Mouse (Mus musculus): ENCODE measurements at regions not wholly inside any gene's neighbourhood (a gene's known extent, or its start where the extent isn't known, plus 50 kb on each side); places are given as distances from the start of the nearest gene placed in this dataset.
A peak's percentile ranks its signal among the peaks of the same experiment; 100 is the strongest.

- DNase-seq (ENCODE audit: low read depth, low spot score) = no peak
Observed at GRCm38 (mm10) chr2:74463407-74463806, 115.8 kb downstream of the Lnpk start.

DNA sequence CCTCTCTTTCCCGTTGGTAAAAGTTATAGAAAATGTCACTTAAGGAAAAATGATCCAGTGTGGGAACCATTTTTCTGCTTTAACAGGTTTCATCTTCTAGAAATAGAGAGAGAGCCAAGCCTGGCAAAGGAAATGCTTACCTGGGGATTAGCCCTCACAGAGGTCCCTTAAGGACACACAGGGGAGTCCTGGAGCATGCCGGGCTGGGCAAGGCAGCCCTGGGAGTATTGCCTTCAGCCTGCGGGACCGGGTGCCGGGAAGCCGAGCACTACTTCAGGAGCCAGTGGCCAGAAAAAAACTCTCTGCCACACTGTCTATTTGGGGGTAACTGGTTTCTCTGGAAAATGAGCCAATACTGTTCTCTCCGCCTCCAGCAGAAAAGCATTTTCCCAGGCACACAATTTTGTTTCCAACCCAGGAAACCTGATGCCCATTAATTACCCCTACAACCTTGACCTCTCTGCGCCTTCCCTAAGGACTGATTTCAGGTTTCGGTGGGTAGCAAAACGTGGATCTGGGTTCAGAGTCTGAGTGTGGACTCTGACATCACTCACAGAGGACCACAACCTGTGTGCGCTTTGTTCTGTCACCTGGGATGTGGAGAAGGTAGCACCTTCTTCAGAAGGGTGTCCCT, 117.9 kb downstream of the Lnpk start:
- DNase-seq (ENCODE audit: low read depth, low spot score) = peak; percentile 36

DNA sequence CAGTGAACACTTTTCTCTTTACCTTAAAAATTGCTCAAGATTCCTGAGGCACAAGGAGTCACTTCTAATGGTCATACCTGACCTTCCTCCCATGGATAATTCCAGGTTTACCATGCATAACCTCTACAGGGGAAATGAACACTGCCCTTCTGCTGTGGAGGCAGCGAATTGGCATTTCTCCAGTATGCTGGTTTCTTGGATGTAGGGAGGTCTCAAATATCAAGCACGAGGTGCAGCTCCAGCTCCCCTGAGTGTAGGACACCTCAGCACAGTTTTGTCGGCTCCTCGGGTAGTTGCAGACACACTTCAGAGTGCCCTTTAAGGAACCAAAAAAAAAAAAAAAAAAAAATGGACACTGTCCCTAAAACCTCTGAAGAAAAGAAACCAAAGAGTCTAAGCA, 124.8 kb downstream of the Lnpk start:
- DNase-seq (ENCODE audit: low read depth, low spot score) = no peak

DNA sequence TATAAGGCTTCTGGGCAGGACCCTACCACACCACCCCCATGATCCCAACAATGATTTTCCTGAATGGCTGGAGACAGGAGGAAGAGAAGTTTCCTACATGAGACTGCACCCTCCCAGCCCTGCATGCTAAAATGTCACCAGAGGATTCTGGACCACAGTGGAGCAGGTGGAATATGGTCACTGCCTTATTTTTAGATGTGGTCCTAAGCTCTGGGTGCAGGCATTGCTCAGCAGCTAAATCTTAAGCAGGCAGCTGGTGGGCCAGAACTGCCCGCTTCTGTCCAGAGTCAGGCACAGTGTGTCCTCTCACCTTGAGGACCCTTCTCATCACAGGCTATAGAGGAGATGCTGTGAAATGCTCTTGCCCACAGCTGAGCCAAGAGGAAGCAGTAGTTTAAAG, 126.6 kb downstream of the Lnpk start:
- no peak for DNase-seq (ENCODE audit: low read depth, low spot score)

DNA sequence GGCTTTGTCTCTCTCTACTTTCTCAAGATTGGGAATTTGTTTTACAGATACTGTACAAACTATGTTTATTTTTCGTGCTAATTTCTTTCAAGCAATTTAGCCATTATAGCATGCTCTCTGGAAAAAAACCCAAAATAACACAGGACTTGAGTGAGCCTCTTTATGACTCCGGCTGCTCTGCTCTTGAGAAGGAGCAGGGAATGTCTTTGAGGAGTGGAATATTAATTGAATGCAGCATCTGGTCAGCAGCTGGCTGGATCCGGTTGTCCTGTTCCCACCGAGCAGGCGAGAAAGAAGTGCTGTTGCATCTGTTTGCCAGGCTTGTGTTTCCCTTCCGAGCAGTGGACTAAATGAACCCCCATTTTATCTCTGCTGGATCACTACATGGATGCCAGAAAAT, 127.7 kb downstream of the Lnpk start:
- peak; percentile 75 for DNase-seq (ENCODE audit: low read depth, low spot score)

GRCm38 (mm10) chr2:74451038-74451437, 128.2 kb downstream of the Lnpk start:
- no peak for DNase-seq (ENCODE audit: low read depth, low spot score)

DNA sequence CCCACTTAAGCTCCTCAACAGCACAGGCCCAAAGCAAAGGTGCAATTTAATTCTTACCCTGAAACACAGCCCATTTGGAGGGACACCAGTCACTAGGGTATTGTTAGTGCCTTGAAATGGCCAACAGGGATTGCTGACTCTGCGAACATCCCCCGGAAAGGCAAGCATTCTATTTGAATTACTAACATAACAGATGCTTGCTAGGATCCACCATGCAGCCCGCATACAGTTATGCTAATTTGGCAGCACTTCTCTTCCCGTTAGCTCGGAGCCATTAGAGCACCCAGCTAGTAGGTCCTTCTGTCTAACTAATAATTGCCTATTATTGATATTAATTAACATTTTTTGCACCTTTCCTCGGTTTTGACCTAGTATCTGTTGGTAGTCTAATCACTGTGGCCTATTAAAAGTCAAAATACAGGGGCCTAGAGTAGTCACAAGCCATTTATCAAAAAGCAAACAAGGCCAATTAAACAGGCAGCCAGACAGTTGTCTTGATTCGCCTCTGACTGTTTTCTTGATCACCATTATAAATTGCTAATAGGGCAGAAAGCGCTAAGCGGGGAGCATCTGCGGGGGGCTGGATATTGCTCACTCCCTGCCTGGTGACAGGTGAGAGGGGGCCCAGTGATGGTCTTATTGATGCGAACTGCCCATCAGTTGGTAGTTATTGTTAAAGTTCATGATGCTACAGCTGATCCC, 129.0 kb downstream of the Lnpk start:
- no peak for DNase-seq (ENCODE audit: low read depth, low spot score)

DNA sequence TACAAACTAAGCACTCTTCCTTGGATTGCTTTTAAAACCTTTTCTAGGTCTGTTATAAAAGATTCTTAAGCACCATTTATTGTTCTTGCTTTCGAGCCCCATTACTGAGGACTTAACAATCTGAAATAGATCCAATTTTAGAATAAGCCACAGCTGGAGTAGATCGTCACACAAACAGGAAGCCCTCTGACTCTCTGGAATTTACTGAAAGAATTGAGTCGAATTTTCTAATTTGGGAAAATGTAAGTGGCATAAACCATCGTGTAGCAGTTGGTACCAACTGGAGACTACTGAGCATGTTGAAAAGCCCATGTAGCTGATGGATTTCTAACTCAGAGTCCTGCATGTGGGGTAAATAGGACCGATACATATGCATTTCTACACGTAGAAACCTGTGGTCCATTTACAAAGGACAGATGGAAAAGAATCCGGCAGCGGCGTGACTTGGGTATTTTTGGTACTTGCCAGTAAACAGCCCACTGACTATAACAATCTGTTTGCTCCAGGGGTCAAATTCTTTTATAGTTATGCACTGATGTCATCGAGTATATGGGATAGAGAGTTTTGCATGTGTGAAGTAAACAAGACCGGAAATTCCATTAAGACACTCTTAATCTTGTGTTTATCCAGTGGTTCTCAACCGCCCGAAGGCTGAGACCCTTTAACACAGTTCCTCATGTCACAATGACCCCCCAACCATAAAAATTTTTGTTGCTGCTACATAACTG, 143.9 kb downstream of the Lnpk start:
- no peak for DNase-seq (ENCODE audit: low read depth, low spot score)

DNA sequence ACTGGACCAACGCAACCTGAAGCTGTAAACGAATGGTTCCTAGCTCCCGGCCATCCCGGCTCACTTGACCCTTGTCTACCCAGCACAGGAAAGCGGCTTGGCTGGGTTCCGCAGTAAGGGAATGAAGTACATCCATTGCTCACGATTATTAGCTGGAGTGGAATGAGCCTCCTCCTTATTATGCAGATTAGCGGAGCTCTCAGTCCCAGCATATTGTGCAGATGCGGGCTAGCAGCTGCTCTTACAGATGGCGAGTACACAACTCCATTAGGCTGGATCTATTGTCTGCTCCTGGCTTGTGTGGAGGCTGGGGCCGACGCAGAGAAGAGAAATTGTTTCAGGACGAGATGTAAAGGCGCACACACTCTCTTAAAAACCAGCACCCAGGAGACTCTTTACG, 152.5 kb downstream of the Lnpk start:
- DNase-seq (ENCODE audit: low read depth, low spot score) = peak; percentile 64

- DNase-seq (ENCODE audit: low read depth, low spot score) = no peak
Observed at GRCm38 (mm10) chr2:74424726-74425125, 154.5 kb downstream of the Lnpk start.

DNA sequence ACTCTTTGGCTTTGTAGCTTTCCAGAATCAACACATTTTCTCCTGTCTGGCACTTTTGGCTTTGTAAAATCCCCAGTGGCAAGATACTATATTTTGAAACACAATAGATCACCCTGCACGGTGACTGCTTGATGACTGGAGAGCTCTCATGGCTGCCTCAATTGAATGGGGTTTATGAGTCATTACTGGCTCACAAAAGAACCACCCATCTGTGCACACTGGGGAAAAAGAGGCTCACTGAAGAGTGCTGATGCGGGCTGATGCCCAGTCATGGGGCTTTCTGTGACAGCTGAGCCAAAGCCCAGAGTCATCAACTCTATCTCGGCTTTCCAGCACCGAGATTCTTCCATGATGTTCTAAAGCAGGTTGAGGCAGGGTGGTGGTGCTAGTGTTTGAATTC, 163.1 kb downstream of the Lnpk start:
- DNase-seq (ENCODE audit: low read depth, low spot score) = peak; percentile 30

DNA sequence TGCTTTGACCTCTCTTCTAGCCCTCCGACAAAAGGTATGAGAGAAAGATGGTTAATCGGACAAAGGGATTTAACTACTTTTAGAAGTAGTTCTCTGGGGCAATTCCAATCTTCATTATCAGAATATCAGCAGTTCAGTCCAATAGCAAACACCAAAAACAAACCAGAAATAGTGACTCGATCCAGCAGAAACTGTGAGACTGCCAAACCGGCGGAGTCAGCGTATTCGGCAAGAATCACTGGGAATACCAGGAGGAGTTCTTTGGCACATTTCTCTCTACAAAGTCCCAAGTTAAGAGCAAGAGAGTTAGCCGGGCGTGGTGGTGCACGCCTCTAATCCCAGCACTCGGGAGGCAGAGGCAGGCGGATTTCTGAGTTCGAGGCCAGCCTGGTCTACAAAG, 164.5 kb downstream of the Lnpk start:
- DNase-seq (ENCODE audit: low read depth, low spot score) = no peak

GRCm38 (mm10) chr2:74409856-74410404, 169.3 kb downstream of the Lnpk start:
- DNase-seq (ENCODE audit: low read depth, low spot score) = no peak

- peak; percentile 15 for DNase-seq (ENCODE audit: low read depth, low spot score)
Observed at GRCm38 (mm10) chr2:74404493-74404892, 174.7 kb downstream of the Lnpk start.

DNA sequence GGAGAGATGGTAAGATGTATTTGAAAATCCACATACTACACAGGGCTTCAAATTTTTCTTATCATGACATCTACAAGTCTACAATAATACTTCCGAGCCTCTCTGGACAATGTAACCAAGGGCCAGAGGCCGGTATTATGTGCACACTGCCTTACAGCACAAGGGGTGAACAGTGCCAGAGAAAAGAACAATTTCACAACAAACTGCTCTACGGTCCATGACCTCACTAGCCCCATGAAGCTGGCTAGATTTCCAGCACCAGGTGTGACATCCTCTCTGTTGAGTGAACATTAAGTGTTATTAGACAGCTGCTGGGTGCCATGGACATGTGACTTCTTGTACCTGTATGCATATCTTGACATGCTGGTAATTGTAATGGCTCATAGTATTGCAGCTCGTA, 188.2 kb downstream of the Lnpk start:
- DNase-seq (ENCODE audit: low read depth, low spot score) = no peak

- DNase-seq (ENCODE audit: low read depth, low spot score) = no peak
Observed at GRCm38 (mm10) chr2:74388078-74388477, 191.2 kb downstream of the Lnpk start.

DNA sequence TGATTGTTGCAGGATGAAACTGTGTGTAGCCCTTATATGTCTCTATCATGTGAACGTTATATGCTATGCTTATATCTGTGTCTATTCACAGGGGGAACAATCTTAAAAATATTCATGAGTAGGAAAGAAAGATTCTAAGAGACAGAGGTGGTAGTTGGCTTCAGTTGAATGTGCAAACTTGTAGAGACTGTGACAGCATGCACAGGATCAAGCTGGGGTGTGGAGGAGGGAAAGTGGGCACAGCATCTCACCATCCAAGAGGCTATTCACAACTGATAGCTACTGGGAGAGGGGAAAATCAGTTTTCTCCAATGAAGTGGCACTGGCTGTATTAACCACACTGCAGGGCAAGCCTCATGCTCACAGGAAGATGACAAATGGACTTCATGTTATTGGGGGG, 194.3 kb downstream of the Lnpk start:
- no peak for DNase-seq (ENCODE audit: low read depth, low spot score)

GRCm38 (mm10) chr2:74380574-74381287, 198.5 kb downstream of the Lnpk start:
- peak; percentile 54 for DNase-seq (ENCODE audit: low read depth, low spot score)

- DNase-seq (ENCODE audit: low read depth, low spot score) = no peak
Observed at GRCm38 (mm10) chr2:74378709-74379108, 200.5 kb downstream of the Lnpk start.

GRCm38 (mm10) chr2:74373938-74374337, 205.3 kb downstream of the Lnpk start:
- DNase-seq (ENCODE audit: low read depth, low spot score) = no peak

DNA sequence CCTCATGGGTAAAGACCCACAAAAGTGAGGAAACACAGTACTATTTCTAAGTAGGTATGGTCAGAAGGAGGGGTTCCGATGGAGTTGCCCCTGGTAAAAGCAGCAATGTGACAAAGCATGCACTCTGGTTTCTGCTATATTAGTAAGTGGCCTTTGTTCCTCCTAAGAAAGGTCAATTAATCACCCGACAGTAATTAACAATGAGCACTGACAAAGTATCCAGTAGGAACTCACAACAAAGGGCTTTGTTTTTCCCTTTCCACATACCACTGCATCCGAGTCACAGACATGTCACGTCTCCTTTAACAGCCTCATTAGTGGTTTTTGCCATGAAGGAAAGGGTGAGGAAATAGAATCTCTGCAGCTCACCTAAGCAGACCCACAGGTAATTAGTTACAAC, 206.2 kb downstream of the Lnpk start:
- DNase-seq (ENCODE audit: low read depth, low spot score) = no peak

GRCm38 (mm10) chr2:74363255-74363654, 216.0 kb downstream of the Lnpk start:
- DNase-seq (ENCODE audit: low read depth, low spot score) = no peak
